Mouse (Mus musculus) lung, adult 2 months (tissue): ENCODE results near the gene Cutc.

Experiments
- CTCF ChIP-seq: fragments of 200-500 bp; IDR thresholded peaks from 2 replicates; pipeline ENCODE4 v1.5.1; 2011; ENCODE audit warnings: mild to moderate bottlenecking, low read length, control low read depth; ENCODE audit not compliant: insufficient read depth
- POLR2A ChIP-seq: fragments of 200-500 bp; IDR thresholded peaks from 2 replicates; pipeline ENCODE4 v1.6.1; 2011; ENCODE audit warnings: low read depth, mild to moderate bottlenecking, control low read depth, low read length, borderline replicate concordance; ENCODE audit errors: extremely low read depth

GRCm38 (mm10) chr19:43720061-43720460, 32.7 kb upstream of the Cutc start:
- TF ChIP-seq CTCF: no peak
- no peak for TF ChIP-seq POLR2A
